ENCODE assay signal across 8 mouse cellular contexts in the genomic region with DNA sequence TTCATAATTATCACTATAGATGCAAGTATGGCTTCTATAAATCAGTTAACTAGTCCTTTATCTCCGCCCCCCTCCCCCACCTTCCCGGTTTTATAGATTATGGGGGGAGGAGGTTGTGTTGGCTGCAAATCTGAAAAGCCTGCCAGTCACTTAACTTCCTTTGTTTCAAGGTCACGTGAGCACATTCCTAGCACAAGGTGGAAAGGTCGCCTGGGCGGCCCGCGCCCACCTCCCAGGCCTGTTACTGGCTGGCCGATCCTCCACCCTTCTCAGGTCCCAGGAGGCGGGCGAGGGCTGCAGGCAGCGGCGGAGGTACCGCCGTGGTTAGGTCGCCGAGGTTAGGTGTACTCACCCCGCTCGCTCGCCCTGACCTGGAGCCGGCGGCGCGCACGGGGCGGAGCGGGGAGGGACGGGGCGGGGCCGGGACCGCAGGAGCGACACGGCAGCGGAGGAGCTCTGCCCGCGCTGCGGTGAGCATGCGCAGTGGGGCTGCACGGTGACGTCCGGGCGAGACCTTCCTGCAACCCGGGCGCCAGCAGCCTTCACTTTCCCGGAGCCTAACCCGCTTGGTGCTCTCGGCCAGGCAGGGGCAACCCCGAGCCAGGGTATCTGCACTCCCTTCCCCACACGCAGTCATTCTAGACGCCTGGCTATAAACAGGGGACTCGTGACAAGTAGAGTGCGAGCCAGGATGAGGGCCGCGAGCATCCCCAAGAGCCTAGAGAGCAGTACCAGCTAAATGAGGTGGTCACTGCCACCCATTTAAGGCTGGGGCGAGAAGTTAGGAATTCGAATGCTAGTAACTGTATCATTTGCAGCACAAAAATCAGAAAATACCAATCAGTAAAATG. TPM values are rescaled to one million over a fixed set of nuclear protein-coding genes. Genes with fewer than 3 reads are reported as not detected.
DNase-seq lines count a peak whose midpoint lies in the region; ATAC-seq lines count a peak whose summit lies in the region.

Atg10 (minus strand) TSS at position 382 of the 851 bp plus-strand sequence.

- H3K9me3 ChIP-seq in hindbrain, embryonic 11.5 days (ENCODE audit: control insufficient read depth, low read length) = no peaks in the 10 kb centered on the region

- WGBS in hindbrain, embryonic 11.5 days = 2% methylated on average over 46 of the region's 55 CpGs

- no peaks in the 10 kb centered on the region for H3K27me3 ChIP-seq in hindbrain, embryonic 11.5 days (ENCODE audit: control insufficient read depth, insufficient read depth, low read length)

- H3K9ac ChIP-seq in hindbrain, embryonic 11.5 days (ENCODE audit: low read depth, low read length) = peak within 1 kb of the TSS; percentile 84

- peak; percentile 96 for DNase-seq in MN1 (ENCODE audit: low spot score)
- peak; percentile 94 for DNase-seq in cerebellum, adult 9-10 months
- DNase-seq in hindbrain, embryonic 11.5 days (ENCODE audit: low spot score) = peak; percentile 94
- peak; percentile 83 to 92 for DNase-seq in layer of hippocampus, postnatal 10 days (ENCODE audit: low spot score in 2 of 2)
- DNase-seq in lung, postnatal 10 days = peak; percentile 91
- DNase-seq in ovary, postnatal 36 days (ENCODE audit: low spot score) = peak; percentile 91
- peak; percentile 95 for DNase-seq in thymus, postnatal 25 days

- peak; percentile 97 for ATAC-seq in frontal cortex, adult (ENCODE audit: low TSS enrichment)
- peak; percentile 99 for ATAC-seq in hindbrain, embryonic 11.5 days (ENCODE audit: low FRiP score)

- H3K4me3 ChIP-seq in hindbrain, embryonic 11.5 days (ENCODE audit: low read depth, low read length) = peak within 1 kb of the TSS; percentile 58

- H3K4me1 ChIP-seq in hindbrain, embryonic 11.5 days (replicated peaks; ENCODE audit: control insufficient read depth, insufficient read depth, low read length) = no peaks in the 10 kb centered on the region

- peak within 1 kb of the TSS; percentile 58 for H3K4me2 ChIP-seq in hindbrain, embryonic 11.5 days (replicated peaks; ENCODE audit: low read depth, low read length)

- peak within 1 kb of the TSS; percentile 88 for H3K27ac ChIP-seq in hindbrain, embryonic 11.5 days (ENCODE audit: low read depth, low read length)

- H3K36me3 ChIP-seq in hindbrain, embryonic 11.5 days (ENCODE audit: control insufficient read depth, insufficient read depth, low read length) = no peaks in the 10 kb centered on the region

RNA-seq across cellular contexts. Expression of gene Atg10, which starts in this region (rescaled TPM):
- polyA plus RNA-seq in hindbrain, embryonic 11.5 days (2014; fragmentation: Nextera tagmentation; extraction: Ambion mirVana) = 16.6 and 17.3 TPM in 2 replicates
- 10 to 100 TPM; 11.1 to 12.0 TPM for total RNA-seq in layer of hippocampus, postnatal 10 days (2021)

Comparison
In these comparisons a context has a peak if more than half of its experiments do, and no peak if none do; other contexts are left out.
1. Peak in every context shown above with its lines: DNase-seq, ATAC-seq, H3K4me3 ChIP-seq and H3K27ac ChIP-seq.